Mouse (Mus musculus) forebrain, embryonic 11.5 days (tissue): ENCODE results near the gene Zfyve21. TPM values are rescaled to one million over a fixed set of nuclear protein-coding genes. Genes with fewer than 3 reads are reported as not detected.

Experiments
- ATAC-seq: fragments of 200-750 bp; cut with Nextera tagmentation; replicated peaks from 2 replicates; pipeline ENCODE4 v1.8.0; 2017; ENCODE audit warnings: moderate TSS enrichment; ENCODE audit not compliant: low FRiP score
- DNase-seq: peaks from one replicate; pipeline ENCODE4 v3.0.0-alpha.2; 2017; ENCODE audit warnings: low spot score
- H3K27ac ChIP-seq: fragments of 300-500 bp; sonication (generic); 2 replicates; pipeline ENCODE4 v1.5.1; 2014; ENCODE audit warnings: low read depth, low read length
- H3K27me3 ChIP-seq: fragments of 300-500 bp; sonication (generic); 2 replicates; pipeline ENCODE4 v1.6.1; 2014; ENCODE audit warnings: mild to moderate bottlenecking, low read length, mixed read lengths; ENCODE audit not compliant: control insufficient read depth, insufficient read depth
- H3K36me3 ChIP-seq: fragments of 300-500 bp; sonication (generic); 2 replicates; pipeline ENCODE4 v1.6.1; 2014; ENCODE audit warnings: mild to moderate bottlenecking, low read length, moderate library complexity, mixed read lengths; ENCODE audit not compliant: control insufficient read depth, insufficient read depth
- H3K4me1 ChIP-seq: fragments of 300-500 bp; sonication (generic); replicated peaks from 2 replicates; pipeline ENCODE4 v1.6.1; 2014; ENCODE audit warnings: low read length, mixed read lengths; ENCODE audit not compliant: control insufficient read depth, insufficient read depth
- H3K4me2 ChIP-seq: fragments of 300-500 bp; sonication (generic); 2 replicates; pipeline ENCODE4 v1.6.1; 2014; ENCODE audit warnings: low read depth, mild to moderate bottlenecking, low read length, moderate library complexity, mixed read lengths; ENCODE audit not compliant: severe bottlenecking
- H3K4me3 ChIP-seq: fragments of 300-500 bp; sonication (generic); 2 replicates; pipeline ENCODE4 v1.5.1; 2014; ENCODE audit warnings: low read depth, low read length
- H3K9ac ChIP-seq: fragments of 300-500 bp; sonication (generic); 2 replicates; pipeline ENCODE4 v1.6.1; 2014; ENCODE audit warnings: low read length
- H3K9me3 ChIP-seq: fragments of 300-500 bp; sonication (generic); 2 replicates; pipeline ENCODE4 v1.6.1; 2016; ENCODE audit warnings: low read length, mixed read lengths; ENCODE audit not compliant: control insufficient read depth
- WGBS: fragments of 180-500 bp; shearing (Covaris S2); extraction: QIAGEN DNeasy Blood & Tissue Kit; methylation state at CpG from one replicate; pipeline ENCODE4 v1.1.7; 2014; 5-methylcytosine and 5-hydroxymethylcytosine counted together
- polyA plus RNA-seq: library from polyadenylated mRNA; unstranded; fragments of >200 nt; fragmentation: Nextera tagmentation; extraction: Ambion mirVana; gene quantifications from 2 replicates; pipeline ENCODE4 v1.2.1, GENCODE M21; 2014

Gene Zfyve21
- polyA plus RNA-seq, 1 experiment from 2014 or later = 66.5 TPM

DNA sequence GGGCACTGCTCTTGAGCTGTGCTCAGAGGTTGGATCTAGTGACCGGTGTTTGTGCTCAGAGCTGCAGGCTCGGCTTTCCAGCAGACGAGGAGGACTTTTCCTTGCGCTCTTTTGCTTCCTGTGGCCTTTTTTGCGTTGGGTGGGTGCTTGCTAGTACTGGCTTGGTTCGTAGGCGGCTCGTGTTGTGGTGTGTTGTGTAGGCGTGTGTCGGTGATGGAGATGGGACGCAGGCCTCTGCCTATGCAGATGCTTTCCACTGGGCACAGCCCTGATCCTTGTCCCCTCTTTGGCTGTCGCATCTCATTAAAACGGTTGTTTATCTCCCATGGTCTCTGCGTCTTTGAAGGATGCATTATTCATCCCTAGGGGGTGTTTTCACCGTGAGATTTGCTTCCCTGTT lies 39.1 kb upstream of the Zfyve21 start:
- 86% methylated on average over 15 of the region's 15 CpGs for WGBS
- DNase-seq (no peak), ATAC-seq (no peak)
- Histone ChIP-seq H3K4me3 (no peak overlapping the region), H3K36me3 (peaks cover 27% of the 10 kb centered on the region), H3K9ac (no peak overlapping the region), H3K4me1 (no peaks in the 10 kb centered on the region), H3K4me2 (no peak overlapping the region), H3K27me3 (no peaks in the 10 kb centered on the region), H3K27ac (no peak overlapping the region), H3K9me3 (no peaks in the 10 kb centered on the region)

- no peaks in the 10 kb centered on the region for H3K9me3 ChIP-seq
- no peak for DNase-seq
- H3K27ac ChIP-seq = no peak overlapping the region
- H3K4me3 ChIP-seq = no peak overlapping the region
- no peaks in the 10 kb centered on the region for H3K4me1 ChIP-seq
- peaks cover 30% of the 10 kb centered on the region for H3K36me3 ChIP-seq
- no peaks in the 10 kb centered on the region for H3K27me3 ChIP-seq
- no peak for ATAC-seq
- no peak overlapping the region for H3K9ac ChIP-seq
- H3K4me2 ChIP-seq = no peak overlapping the region
- WGBS = 95% methylated on average over 13 of the region's 13 CpGs
Observed at GRCm38 (mm10) chr12:111777919-111778318, 36.1 kb upstream of the Zfyve21 start.

DNA sequence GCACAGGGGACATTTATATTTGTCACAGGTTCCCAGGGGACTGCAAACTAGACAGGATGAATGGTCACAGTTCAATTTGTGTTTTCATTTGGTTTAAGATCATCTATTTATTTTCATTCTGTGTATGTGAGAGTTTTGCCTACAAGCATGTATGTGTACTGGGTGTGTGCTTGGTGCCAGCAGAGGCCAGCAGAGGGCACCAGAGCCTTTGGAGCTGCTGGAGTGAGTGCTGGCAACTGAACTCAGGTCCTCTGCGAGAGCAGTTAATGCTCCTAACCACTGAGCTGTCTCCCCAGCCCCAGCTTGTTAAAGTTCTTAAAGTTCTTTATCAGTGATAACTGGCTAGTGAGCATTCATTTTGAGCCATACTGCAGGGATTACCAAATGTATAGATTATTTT lies 34.4 kb upstream of the Zfyve21 start:
- DNase-seq (no peak), ATAC-seq (no peak)
- H3K27me3 ChIP-seq = no peaks in the 10 kb centered on the region
- no peak overlapping the region for H3K27ac ChIP-seq
- H3K36me3 ChIP-seq = peaks cover 28% of the 10 kb centered on the region
- H3K4me3 ChIP-seq = no peak overlapping the region
- no peak overlapping the region for H3K4me2 ChIP-seq
- H3K9ac ChIP-seq = no peak overlapping the region
- 90% methylated on average over 1 of the region's 1 CpGs for WGBS
- no peaks in the 10 kb centered on the region for H3K9me3 ChIP-seq
- no peaks in the 10 kb centered on the region for H3K4me1 ChIP-seq

DNA sequence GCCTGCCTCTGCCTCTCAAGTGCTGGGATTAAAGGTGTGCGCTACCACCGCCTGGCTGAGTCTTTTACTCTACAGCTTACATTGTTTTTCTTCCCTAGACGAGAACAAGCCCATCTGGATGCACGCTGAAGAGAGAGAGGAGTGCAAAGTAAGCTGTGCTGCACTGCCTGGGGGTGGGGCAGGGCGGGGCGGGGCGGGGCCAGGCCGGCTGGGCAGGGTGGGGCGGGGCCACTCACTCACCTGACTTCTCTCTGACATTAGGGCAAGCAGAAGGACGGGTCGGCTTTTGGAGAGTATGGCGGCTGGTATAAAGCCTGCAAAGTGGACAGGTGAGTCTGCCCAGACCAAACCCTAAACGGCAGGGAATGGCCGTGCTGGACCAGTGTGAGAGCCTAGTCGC lies 28.8 kb upstream of the Zfyve21 start:
- Histone ChIP-seq H3K4me1 (no peaks in the 10 kb centered on the region), H3K9ac (no peak overlapping the region), H3K27me3 (no peaks in the 10 kb centered on the region), H3K4me2 (no peak overlapping the region), H3K9me3 (no peaks in the 10 kb centered on the region), H3K27ac (no peak overlapping the region), H3K4me3 (no peak overlapping the region), H3K36me3 (peaks cover 21% of the 10 kb centered on the region; the same call in 1 of the 2 replicates)
- DNase-seq (no peak), ATAC-seq (no peak)
- WGBS = 75% methylated on average over 11 of the region's 15 CpGs

DNA sequence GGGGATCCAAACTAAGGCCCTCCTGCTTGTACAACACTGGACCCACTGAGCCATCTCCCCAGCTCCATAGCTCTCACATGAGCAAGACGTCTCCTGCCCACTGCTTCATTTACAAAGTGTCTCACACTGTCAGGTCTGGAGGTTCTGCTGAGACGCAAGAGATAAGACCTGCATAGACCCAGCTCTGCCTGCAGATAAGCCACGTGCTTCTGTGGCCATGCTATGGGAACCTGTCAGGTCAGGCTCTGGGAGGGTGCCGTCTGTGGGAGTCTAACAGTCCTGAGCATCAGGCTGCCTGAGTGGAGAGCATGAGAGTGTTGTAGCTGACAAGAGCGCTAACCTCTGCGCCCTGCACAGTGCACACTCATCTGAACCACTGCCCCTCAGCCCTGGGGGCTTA lies 27.0 kb upstream of the Zfyve21 start:
- ATAC-seq = no peak
- Histone ChIP-seq H3K9me3 (no peaks in the 10 kb centered on the region), H3K4me1 (no peaks in the 10 kb centered on the region), H3K27me3 (no peaks in the 10 kb centered on the region), H3K36me3 (peaks cover 20% of the 10 kb centered on the region; the same call in 1 of the 2 replicates), H3K9ac (no peak overlapping the region), H3K27ac (no peak overlapping the region), H3K4me3 (no peak overlapping the region), H3K4me2 (no peak overlapping the region)
- 87% methylated on average over 6 of the region's 6 CpGs for WGBS
- no peak for DNase-seq

DNA sequence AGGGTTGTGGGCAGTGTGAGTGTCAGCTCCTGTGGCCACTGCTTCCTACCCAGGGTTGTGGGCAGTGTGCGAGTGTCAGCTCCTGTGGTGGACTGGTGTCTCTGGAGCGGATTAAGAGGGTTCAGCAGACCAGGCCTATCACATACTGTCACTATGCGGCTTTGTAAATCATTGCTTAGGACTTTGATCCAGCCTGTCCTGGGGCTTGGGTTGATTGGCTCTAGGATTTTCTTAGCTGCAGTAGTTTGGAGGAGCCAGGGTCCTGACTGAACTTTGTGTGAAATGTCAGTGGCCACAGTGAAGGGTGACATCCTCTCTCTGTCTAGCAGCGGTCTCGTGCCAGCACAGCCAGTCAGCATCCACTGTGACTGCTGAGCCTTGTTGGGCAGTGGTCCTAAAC lies 23.9 kb upstream of the Zfyve21 start:
- Histone ChIP-seq H3K36me3 (peaks cover 25% of the 10 kb centered on the region; the same call in 1 of the 2 replicates), H3K4me1 (no peaks in the 10 kb centered on the region), H3K4me2 (no peak overlapping the region), H3K9ac (no peak overlapping the region), H3K27me3 (no peaks in the 10 kb centered on the region), H3K27ac (no peak overlapping the region), H3K4me3 (no peak overlapping the region), H3K9me3 (no peaks in the 10 kb centered on the region)
- 93% methylated on average over 5 of the region's 5 CpGs for WGBS
- no peak for ATAC-seq
- DNase-seq = no peak

- Histone ChIP-seq H3K27ac (no peak overlapping the region), H3K27me3 (no peaks in the 10 kb centered on the region), H3K4me2 (no peak overlapping the region), H3K4me1 (no peaks in the 10 kb centered on the region), H3K4me3 (no peak overlapping the region), H3K36me3 (peaks cover 25% of the 10 kb centered on the region; the same call in 1 of the 2 replicates), H3K9me3 (no peaks in the 10 kb centered on the region), H3K9ac (no peak overlapping the region)
- DNase-seq (no peak), ATAC-seq (no peak)
- WGBS = 95% methylated on average over 7 of the region's 7 CpGs
Observed at GRCm38 (mm10) chr12:111790631-111791030, 23.3 kb upstream of the Zfyve21 start.

DNA sequence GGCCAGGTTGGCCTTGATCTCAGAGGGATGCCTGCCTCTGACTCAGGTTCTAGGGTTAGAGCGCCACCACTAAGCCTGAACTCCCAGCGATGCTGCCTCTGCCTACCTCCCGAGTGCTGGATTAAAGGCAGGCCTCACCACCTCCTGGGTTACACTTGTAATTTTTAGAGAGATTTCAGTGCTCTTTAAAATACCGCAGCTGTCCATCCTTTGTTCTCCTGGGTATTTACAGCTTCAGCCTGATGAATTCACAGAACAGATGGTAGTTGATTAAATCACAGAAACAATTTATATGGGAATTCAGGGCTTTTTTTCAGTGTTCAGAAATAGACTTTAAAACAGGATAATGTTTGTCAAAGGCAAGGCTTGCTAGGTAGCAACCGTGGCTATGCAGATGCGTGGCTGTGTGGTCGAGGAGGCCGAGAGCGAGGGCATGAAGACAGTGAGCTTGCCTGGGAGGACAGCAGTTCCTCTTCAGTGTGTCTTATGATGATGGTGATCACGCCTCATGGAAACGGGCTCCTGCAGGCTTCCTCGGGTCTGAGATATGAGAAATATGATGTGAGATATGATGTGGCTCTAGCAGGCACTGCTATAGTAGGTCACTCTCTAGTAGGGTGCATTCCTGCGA lies 22.4 kb upstream of the Zfyve21 start:
- Histone ChIP-seq H3K36me3 (peaks cover 16% of the 10 kb centered on the region; the same call in 1 of the 2 replicates), H3K4me2 (no peak overlapping the region), H3K4me3 (no peak overlapping the region), H3K27me3 (no peaks in the 10 kb centered on the region), H3K9ac (no peak overlapping the region), H3K4me1 (no peaks in the 10 kb centered on the region), H3K9me3 (no peaks in the 10 kb centered on the region), H3K27ac (no peak overlapping the region)
- 93% methylated on average over 13 of the region's 13 CpGs for WGBS
- no peak for ATAC-seq
- no peak for DNase-seq

GRCm38 (mm10) chr12:111794102-111794501 lies 19.9 kb upstream of the Zfyve21 start:
- H3K4me3 ChIP-seq = no peak overlapping the region
- no peak overlapping the region for H3K27ac ChIP-seq

More at GRCm38 (mm10) chr12:111794102-111794501, 19.9 kb upstream of the Zfyve21 start:
- Histone ChIP-seq H3K9ac (no peak overlapping the region), H3K9me3 (no peaks in the 10 kb centered on the region), H3K36me3 (peaks cover 7% of the 10 kb centered on the region; the same call in 1 of the 2 replicates), H3K4me1 (no peaks in the 10 kb centered on the region), H3K4me2 (no peak overlapping the region), H3K27me3 (no peaks in the 10 kb centered on the region)
- no peak for DNase-seq
- ATAC-seq = no peak
- WGBS = 92% methylated on average over 22 of the region's 22 CpGs
